23 mouse cellular contexts compared by ENCODE assay signal in genomic region chr2:169674209-169674608, GRCm38 (mm10). TPM values are rescaled to one million over a fixed set of nuclear protein-coding genes. Genes with fewer than 3 reads are reported as not detected.
DNase-seq lines count a peak whose midpoint lies in the region; ATAC-seq lines count a peak whose summit lies in the region.
"Had no signal": no experiment of that assay in that cellular context is flagged by ENCODE, and none has a peak within 500 bp of the region (broad histone marks: within the 10 kb centered on the region; RNA-seq: fewer than 3 reads in every experiment).

No protein-coding gene starts in this region.

- H3K4me2 ChIP-seq in heart, embryonic 15.5 days, result no peak overlapping the region
- H3K4me2 ChIP-seq in kidney, embryonic 15.5 days, result no peak overlapping the region
- H3K4me2 ChIP-seq: midbrain, embryonic 12.5 days had no signal

- 70% methylated on average over 5 of the region's 5 CpGs for WGBS in heart, embryonic 15.5 days
- 64% methylated on average over 5 of the region's 5 CpGs for WGBS in kidney, embryonic 15.5 days

- H3K4me1 ChIP-seq in heart, embryonic 15.5 days (replicated peaks), result peaks cover 5% of the 10 kb centered on the region; the same call in 1 of the 2 replicates
- H3K4me1 ChIP-seq in kidney, embryonic 15.5 days, result peaks cover 13% of the 10 kb centered on the region

- no peaks in the 10 kb centered on the region for H3K27me3 ChIP-seq in heart, embryonic 15.5 days
- H3K27me3 ChIP-seq in kidney, embryonic 15.5 days, result no peaks in the 10 kb centered on the region
- H3K27me3 ChIP-seq: CH12.LX; midbrain, embryonic 12.5 days; Patski had no signal

- no peak for ATAC-seq in heart, embryonic 15.5 days (replicated peaks; ENCODE audit: insufficient number of reproducible peaks, insufficient read depth, low FRiP score, low read depth)
- ATAC-seq in kidney, embryonic 15.5 days (replicated peaks; ENCODE audit: low FRiP score), result no peak
- ATAC-seq: forebrain, embryonic 16.5 days; intestine, embryonic 16.5 days had no signal

- peak overlapping the region; percentile 18; the same call in 1 of the 2 replicates for H3K27ac ChIP-seq in heart, embryonic 15.5 days
- H3K27ac ChIP-seq in kidney, embryonic 15.5 days, result peak overlapping the region; percentile 24; the same call in 1 of the 2 replicates
- H3K27ac ChIP-seq: forebrain, embryonic 10.5 days; layer of hippocampus, adult 2 months; midbrain, embryonic 12.5 days had no signal

- no peaks in the 10 kb centered on the region for H3K9me3 ChIP-seq in heart, embryonic 15.5 days (replicated peaks)
- no peaks in the 10 kb centered on the region for H3K9me3 ChIP-seq in kidney, embryonic 15.5 days (replicated peaks)
- H3K9me3 ChIP-seq: forebrain, embryonic 10.5 days; heart, embryonic 10.5 days; midbrain, embryonic 12.5 days had no signal

- no peak overlapping the region for H3K4me3 ChIP-seq in heart, embryonic 15.5 days
- H3K4me3 ChIP-seq in kidney, embryonic 15.5 days (replicated peaks), result no peak overlapping the region
- H3K4me3 ChIP-seq: forebrain, embryonic 10.5 days; heart, embryonic 10.5 days; layer of hippocampus, adult 2 months; midbrain, embryonic 12.5 days had no signal

- DNase-seq in heart, adult 8-10 months (ENCODE audit: low spot score), result no peak
- peak; percentile 53 for DNase-seq in kidney, adult 9 months
- no peak for DNase-seq in kidney, postnatal 10 days
- DNase-seq in kidney, postnatal 36 days, result peak; percentile 29 to 51
- no peak for DNase-seq in testis, postnatal 14 days (ENCODE audit: low spot score)
- DNase-seq: B cell, adult 2 months; cerebellum, adult 18-20 months; gastrocnemius, postnatal 36 days; layer of hippocampus, postnatal 36 days had no signal

- no peak overlapping the region for H3K9ac ChIP-seq in heart, embryonic 15.5 days
- H3K9ac ChIP-seq in kidney, embryonic 15.5 days, result no peak overlapping the region
- H3K9ac ChIP-seq: midbrain, embryonic 12.5 days had no signal

- no peaks in the 10 kb centered on the region for H3K36me3 ChIP-seq in heart, embryonic 15.5 days
- H3K36me3 ChIP-seq in kidney, embryonic 15.5 days, result no peaks in the 10 kb centered on the region
- H3K36me3 ChIP-seq: forebrain, embryonic 10.5 days; G1E; heart, embryonic 10.5 days; midbrain, embryonic 12.5 days had no signal

RNA-seq across cellular contexts. Expression of gene Tshz2, which starts 41.4 kb away (rescaled TPM):
- 3.6 and 4.7 TPM in 2 replicates for polyA plus RNA-seq in heart, embryonic 15.5 days (2015; fragmentation: Nextera tagmentation; extraction: Ambion mirVana)
- 10 to 100 TPM; 11.0 to 14.1 (median 12.1) TPM for total RNA-seq in heart, adult 8-10 months (2022)
- polyA plus RNA-seq in kidney, embryonic 15.5 days (2015; fragmentation: Nextera tagmentation; extraction: Ambion mirVana), result 14.5 and 17.8 TPM in 2 replicates
- total RNA-seq: CH12.LX; hematopoietic stem cell, adult 5-6 weeks; megakaryocyte, adult 5-6 weeks; neutrophil, adult 5-6 weeks had no signal
- polyA plus RNA-seq: G1E had no signal

Comparison
In these comparisons a context has a peak if more than half of its experiments do, and no peak if none do; other contexts are left out.
1. DNase-seq: peak in kidney, adult 9 months (single experiment) and kidney, postnatal 36 days (2 of 2); none in heart, adult 8-10 months (single experiment), kidney, postnatal 10 days (single experiment) and testis, postnatal 14 days (single experiment).